Mouse (Mus musculus) neural tube, embryonic 15.5 days (tissue): ENCODE data around the gene C1qtnf2. TPM values are rescaled to one million over a fixed set of nuclear protein-coding genes. Genes with fewer than 3 reads are reported as not detected.
A peak's percentile ranks its signal among the peaks of the same experiment; 100 is the strongest.

Experiments used
- ATAC-seq: fragments of 200-750 bp; cut with Nextera tagmentation; 2 replicates; pipeline ENCODE4 v1.8.0; 2017; ENCODE audit warnings: mild to moderate bottlenecking, moderate TSS enrichment, moderate library complexity; ENCODE audit not compliant: low FRiP score
- H3K27ac ChIP-seq: fragments of 300-500 bp; sonication (generic); replicated peaks from 2 replicates; pipeline ENCODE4 v1.5.1; 2015; ENCODE audit warnings: mild to moderate bottlenecking, inconsistent platforms
- H3K27me3 ChIP-seq: fragments of 300-500 bp; sonication (generic); replicated peaks from 2 replicates; pipeline ENCODE4 v1.6.1; 2015; ENCODE audit warnings: inconsistent platforms
- H3K36me3 ChIP-seq: fragments of 300-500 bp; sonication (generic); 2 replicates; pipeline ENCODE4 v1.6.1; 2015; ENCODE audit warnings: inconsistent platforms
- H3K4me1 ChIP-seq: fragments of 300-500 bp; sonication (generic); 2 replicates; pipeline ENCODE4 v1.6.1; 2015; ENCODE audit warnings: inconsistent platforms
- H3K4me2 ChIP-seq: fragments of 300-500 bp; sonication (generic); 2 replicates; pipeline ENCODE4 v1.6.1; 2015; ENCODE audit warnings: inconsistent platforms, mild to moderate bottlenecking, moderate library complexity
- H3K4me3 ChIP-seq: fragments of 300-500 bp; sonication (generic); replicated peaks from 2 replicates; pipeline ENCODE4 v1.5.1; 2015; ENCODE audit warnings: mild to moderate bottlenecking, inconsistent platforms
- H3K9ac ChIP-seq: fragments of 300-500 bp; sonication (generic); replicated peaks from 2 replicates; pipeline ENCODE4 v1.6.1; 2015; ENCODE audit warnings: mild to moderate bottlenecking, inconsistent platforms
- H3K9me3 ChIP-seq: fragments of 300-500 bp; sonication (generic); replicated peaks from 2 replicates; pipeline ENCODE4 v1.6.1; 2016; ENCODE audit warnings: inconsistent platforms
- WGBS: fragments of 180-500 bp; shearing (Covaris S2); methylation state at CpG from one replicate; pipeline ENCODE4 v1.1.7; 2015; ENCODE audit warnings: mixed read lengths; 5-methylcytosine and 5-hydroxymethylcytosine counted together
- polyA plus RNA-seq: library from polyadenylated mRNA; unstranded; fragments of >200 nt; fragmentation: Nextera tagmentation; extraction: Ambion mirVana; gene quantifications from 2 replicates; pipeline ENCODE4 v1.2.1, GENCODE M21; 2015

C1qtnf2 gene
- polyA plus RNA-seq, 1 experiment from 2014 or later = 12.6 TPM

DNA sequence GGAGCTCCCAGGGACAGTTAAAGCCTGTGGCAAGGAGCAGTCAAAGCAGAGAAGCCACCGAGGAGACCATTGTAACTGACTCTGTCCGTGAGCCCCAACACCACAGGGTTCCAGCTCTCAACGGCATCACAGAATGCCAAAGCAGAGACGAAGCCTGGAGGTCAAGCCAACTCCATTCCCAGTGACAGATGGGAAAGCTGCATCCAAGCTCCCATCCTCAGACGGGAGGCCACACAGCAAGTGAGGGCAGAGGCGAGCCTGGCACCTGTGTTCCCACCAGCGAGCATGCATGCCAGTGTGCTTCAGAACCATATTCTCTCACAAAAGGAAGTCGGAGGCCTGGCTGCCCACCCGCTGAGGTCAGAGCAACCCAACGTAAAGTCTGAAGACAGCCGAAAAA is 43.6 kb downstream of the C1qtnf2 start:
- Histone ChIP-seq H3K9ac (no peak overlapping the region), H3K9me3 (no peaks in the 10 kb centered on the region), H3K4me3 (no peak overlapping the region), H3K36me3 (no peaks in the 10 kb centered on the region), H3K27me3 (no peaks in the 10 kb centered on the region), H3K4me1 (no peaks in the 10 kb centered on the region), H3K27ac (no peak overlapping the region), H3K4me2 (no peak overlapping the region)
- 71% methylated on average over 11 of the region's 11 CpGs for WGBS
- ATAC-seq = no peak

DNA sequence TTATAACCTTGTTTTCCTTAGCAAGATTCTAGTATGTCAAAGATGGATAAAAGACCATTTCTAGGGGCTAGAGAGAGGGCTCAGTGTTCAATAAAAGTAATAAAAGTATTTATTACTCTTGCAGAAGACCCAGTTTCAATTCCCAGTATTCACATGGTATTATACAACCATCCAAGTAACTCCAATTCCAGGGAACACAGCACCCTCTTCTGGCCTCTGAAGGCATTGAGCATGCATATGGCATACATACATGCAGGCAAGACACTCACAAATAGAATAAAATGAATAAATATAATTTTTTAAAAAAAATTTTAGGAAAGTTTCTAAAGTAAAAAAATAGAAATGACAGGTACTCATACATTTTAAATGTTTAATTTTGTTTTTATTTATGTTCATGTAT is 44.0 kb downstream of the C1qtnf2 start:
- ATAC-seq = no peak
- Histone ChIP-seq H3K27me3 (no peaks in the 10 kb centered on the region), H3K9ac (no peak overlapping the region), H3K4me2 (no peak overlapping the region), H3K4me1 (no peaks in the 10 kb centered on the region), H3K4me3 (no peak overlapping the region), H3K27ac (no peak overlapping the region), H3K9me3 (no peaks in the 10 kb centered on the region), H3K36me3 (no peaks in the 10 kb centered on the region)

DNA sequence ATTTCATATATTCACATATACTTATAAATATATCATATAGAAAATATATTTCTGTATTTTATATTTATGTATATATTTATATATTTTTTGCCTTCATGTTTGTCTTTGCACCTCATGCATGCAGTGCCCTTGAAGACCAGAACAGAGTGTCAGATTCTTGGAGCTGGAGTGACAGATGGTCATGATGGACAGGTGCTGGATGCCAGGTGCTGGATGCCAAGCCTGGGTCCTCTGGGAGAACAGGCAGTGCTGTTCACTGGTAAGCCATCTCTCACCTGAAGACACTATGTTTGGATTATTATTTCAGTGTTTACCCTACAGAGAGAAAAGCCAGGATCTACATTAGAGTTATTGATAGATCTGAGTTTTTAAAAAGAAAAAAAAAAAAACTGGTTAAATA is 44.7 kb downstream of the C1qtnf2 start:
- no peak for ATAC-seq

DNA sequence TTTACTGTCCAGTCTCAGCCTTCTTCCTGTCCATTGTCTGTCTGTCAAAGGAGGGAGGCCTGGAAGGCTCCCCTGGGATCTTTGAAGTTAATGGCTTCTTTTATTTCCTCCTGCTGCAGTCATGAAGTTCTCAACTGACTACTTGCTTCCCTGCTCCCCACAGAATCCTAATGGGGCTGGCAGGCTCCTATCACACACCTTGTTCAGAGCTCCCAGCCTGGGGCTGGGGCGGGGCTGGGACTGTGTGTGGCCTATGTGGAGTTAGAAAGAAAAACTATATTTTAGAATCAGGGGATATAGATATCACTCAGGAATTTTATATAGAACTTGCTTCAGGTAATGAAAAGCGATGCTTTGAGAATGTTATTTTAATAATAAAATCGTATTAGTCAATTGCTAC is 46.4 kb downstream of the C1qtnf2 start:
- WGBS = 74% methylated on average over 3 of the region's 3 CpGs
- Histone ChIP-seq H3K9ac (no peak overlapping the region), H3K27ac (no peak overlapping the region), H3K36me3 (no peaks in the 10 kb centered on the region), H3K4me2 (no peak overlapping the region), H3K4me1 (peaks cover 4% of the 10 kb centered on the region; the same call in 1 of the 2 replicates), H3K4me3 (no peak overlapping the region), H3K27me3 (no peaks in the 10 kb centered on the region), H3K9me3 (no peaks in the 10 kb centered on the region)
- no peak for ATAC-seq

More for the DNA sequence above, 44.7 kb downstream of the C1qtnf2 start:
- H3K27ac ChIP-seq = no peak overlapping the region
- no peak overlapping the region for H3K9ac ChIP-seq
- H3K4me2 ChIP-seq = no peak overlapping the region
- H3K4me3 ChIP-seq = no peak overlapping the region
- no peaks in the 10 kb centered on the region for H3K4me1 ChIP-seq
- H3K9me3 ChIP-seq = no peaks in the 10 kb centered on the region
- H3K27me3 ChIP-seq = no peaks in the 10 kb centered on the region
- H3K36me3 ChIP-seq = no peaks in the 10 kb centered on the region

DNA sequence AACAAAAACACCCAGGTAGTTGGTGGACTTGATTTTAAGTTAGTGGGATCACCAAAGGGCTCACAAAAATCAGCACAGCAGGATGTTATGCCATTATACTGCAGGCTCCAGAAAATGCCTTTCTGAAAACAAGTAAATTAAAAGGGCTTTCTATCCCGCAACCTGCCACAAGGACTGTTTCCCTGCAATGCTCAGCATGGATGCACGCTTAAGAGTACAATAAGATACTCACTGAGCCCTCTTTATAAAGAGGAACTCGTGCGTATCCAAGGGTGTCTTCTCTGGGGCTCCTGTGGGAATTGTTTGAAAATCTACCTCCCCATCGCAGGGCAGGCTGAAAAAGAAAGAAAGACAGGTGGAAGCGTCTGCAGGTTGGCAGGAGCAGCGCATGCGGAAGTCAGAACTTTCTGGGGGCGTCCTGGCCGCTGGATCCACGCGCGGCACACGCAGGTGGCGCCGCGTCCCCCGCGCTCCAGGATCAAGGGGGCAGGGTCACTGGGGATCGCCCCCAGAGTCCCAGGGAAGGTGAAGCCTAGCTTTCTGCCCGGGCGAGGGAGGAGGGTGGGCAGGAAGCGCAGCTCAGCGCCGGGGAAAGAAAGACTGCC is 54.1 kb downstream of the C1qtnf2 start:
- Histone ChIP-seq H3K4me1 (peaks cover 31% of the 10 kb centered on the region), H3K9ac (peak overlapping the region; percentile 67), H3K4me2 (peak overlapping the region; percentile 93), H3K36me3 (no peaks in the 10 kb centered on the region), H3K4me3 (peak overlapping the region; percentile 90), H3K9me3 (no peaks in the 10 kb centered on the region), H3K27me3 (no peaks in the 10 kb centered on the region), H3K27ac (peak overlapping the region; percentile 85)
- 1% methylated on average over 23 of the region's 25 CpGs for WGBS
- ATAC-seq = peak; percentile 50

DNA sequence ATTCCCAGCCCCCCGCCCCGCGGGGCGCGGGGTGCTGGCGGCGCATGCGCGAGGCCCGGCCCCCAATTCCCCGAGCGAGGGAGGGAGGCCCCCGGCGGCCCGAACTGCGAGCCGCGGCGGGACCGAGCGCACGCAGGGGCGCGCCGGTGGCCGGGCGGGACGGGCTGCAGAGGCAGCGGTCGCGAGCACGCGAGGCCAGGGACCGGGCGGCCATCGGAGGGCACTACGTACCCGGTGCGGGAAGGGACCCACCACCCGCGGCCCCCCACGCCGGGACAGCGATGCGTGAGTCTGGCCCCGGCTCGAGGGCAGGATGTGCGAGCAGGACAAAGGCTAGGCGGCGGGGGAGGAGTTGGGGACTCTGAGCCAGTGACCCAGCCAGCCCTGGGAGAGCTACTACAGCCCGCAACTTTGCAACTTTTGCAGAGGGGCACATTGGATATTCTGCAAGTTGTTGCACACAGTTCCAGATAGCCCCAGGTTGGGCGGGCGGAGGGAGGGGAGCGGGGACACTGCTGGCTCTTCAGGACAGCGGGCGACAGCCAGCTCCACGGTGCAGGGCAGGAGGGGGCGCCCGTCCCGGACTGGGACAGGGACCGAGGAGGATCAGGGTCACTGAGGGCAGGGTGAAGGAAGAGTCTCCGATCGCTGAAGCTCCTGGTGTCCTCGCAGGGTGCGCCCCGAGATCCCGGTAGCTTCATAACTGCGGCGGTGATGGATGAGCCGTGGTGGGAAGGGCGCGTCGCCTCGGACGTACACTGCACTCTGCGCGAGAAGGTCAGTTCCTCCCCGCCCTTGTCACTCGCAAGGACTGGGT is 54.8 kb downstream of the C1qtnf2 start, which contains the start of gene Ccnjl:
Gene Ccnjl (plus strand): TSS at position 102 of the 817 bp plus-strand sequence.
- peak within 1 kb of the TSS; percentile 93 for H3K4me2 ChIP-seq
- peak within 1 kb of the TSS; percentile 85 for H3K27ac ChIP-seq
- ATAC-seq = peak; percentile 81
- peaks cover 31% of the 10 kb centered on the region for H3K4me1 ChIP-seq
- no peaks in the 10 kb centered on the region for H3K27me3 ChIP-seq
- under 1% methylated on average over 77 of the region's 79 CpGs for WGBS
- no peaks in the 10 kb centered on the region for H3K36me3 ChIP-seq
- no peaks in the 10 kb centered on the region for H3K9me3 ChIP-seq
- H3K9ac ChIP-seq = peak within 1 kb of the TSS; percentile 67
- peak within 1 kb of the TSS; percentile 90 for H3K4me3 ChIP-seq

DNA sequence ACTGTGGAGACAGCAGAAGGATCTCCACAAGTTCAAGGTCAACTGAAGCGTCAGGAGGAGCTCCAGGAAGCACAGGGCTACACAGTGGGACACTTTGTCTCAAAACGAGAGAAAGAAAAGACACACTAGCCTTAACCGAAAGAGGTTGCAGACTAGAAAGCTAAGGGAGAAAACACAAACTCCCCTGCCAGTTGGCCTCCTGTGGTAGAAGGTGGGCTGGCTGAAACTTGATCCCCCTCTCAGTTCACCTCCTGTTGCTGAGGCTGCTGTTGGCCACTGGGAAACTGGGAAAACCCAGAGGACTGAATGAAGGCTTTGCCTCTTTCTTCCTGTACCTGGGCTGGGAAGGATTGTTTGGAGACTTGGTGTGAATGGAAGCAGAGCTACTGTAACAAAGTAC is 56.0 kb downstream of the C1qtnf2 start:
- H3K9ac ChIP-seq = no peak overlapping the region
- ATAC-seq = no peak

DNA sequence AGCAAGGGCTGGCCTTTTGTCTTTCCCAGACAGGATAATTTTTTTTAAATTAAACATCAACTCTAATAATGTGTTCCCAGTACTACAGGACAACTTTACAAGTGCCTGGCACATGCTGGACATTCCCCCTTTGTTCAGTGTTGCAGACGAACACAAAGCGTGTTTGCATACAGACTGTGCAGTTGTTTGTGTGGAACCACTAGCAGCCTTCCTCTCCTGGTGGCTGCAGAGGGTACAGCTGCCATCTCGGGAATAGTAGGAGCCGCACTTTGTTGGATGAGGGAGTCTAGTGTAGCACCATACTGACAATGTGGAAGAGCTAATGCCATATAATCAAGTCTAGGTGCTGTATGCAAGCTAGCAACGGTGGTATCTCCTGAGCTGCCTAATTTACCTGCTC is 57.5 kb downstream of the C1qtnf2 start:
- no peak for ATAC-seq
- Histone ChIP-seq H3K27ac (peak overlapping the region; percentile 33; the same call in 1 of the 2 replicates), H3K9me3 (no peaks in the 10 kb centered on the region), H3K4me1 (peaks cover 26% of the 10 kb centered on the region), H3K4me3 (no peak overlapping the region), H3K9ac (no peak overlapping the region), H3K36me3 (no peaks in the 10 kb centered on the region), H3K27me3 (no peaks in the 10 kb centered on the region), H3K4me2 (no peak overlapping the region)
- 41% methylated on average over 5 of the region's 5 CpGs for whole genome bisulfite sequencing

More for the DNA sequence above, 56.0 kb downstream of the C1qtnf2 start:
- H3K4me3 ChIP-seq = peak overlapping the region; percentile 5
- H3K4me1 ChIP-seq = peaks cover 31% of the 10 kb centered on the region
- H3K27me3 ChIP-seq = no peaks in the 10 kb centered on the region
- no peak overlapping the region for H3K27ac ChIP-seq
- H3K36me3 ChIP-seq = no peaks in the 10 kb centered on the region
- no peaks in the 10 kb centered on the region for H3K9me3 ChIP-seq
- H3K4me2 ChIP-seq = peak overlapping the region; percentile 93
- 18% methylated on average over 3 of the region's 3 CpGs for WGBS

DNA sequence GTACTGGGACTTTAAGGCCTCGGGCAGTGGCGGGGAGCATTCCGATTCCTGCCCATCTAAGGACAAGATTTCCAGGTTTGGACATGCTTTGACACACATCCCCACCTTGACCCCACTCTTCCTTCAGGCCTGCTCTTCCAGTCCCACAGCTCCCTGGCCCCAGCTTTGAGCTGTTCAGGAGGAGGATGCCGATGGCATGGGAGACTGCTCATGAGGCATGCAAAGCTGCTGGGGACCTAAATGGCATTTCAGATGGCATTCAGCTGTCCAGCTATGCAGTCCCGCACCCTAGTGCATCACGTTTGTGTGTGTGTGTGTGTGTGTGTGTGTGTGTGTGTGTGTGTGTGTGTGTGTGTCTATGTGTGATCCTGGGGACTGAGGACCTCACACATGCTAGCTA is 63.0 kb downstream of the C1qtnf2 start:
- Histone ChIP-seq H3K4me2 (no peak overlapping the region), H3K9me3 (no peaks in the 10 kb centered on the region)

DNA sequence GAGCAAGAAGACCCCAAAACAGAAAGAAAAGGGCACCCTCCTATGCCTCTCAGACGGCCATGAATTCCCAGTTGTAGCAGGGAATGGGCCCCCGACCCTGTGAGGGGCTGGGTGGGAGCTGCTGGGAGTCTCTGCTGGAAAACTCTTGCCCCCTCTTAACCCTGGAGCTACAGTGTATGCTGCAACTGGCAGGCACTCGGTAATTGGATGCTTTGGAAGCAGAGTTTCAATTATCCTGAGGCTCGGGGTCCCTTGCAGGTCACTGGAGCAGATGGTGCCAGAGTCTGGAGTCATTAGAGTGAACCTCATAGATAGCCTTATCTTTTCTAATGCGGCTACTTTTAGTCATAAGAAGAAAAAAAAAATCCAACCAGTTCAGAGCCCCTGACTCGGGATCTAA is 65.8 kb downstream of the C1qtnf2 start:
- peaks cover 10% of the 10 kb centered on the region for H3K4me1 ChIP-seq
- 15% methylated on average over 6 of the region's 6 CpGs for WGBS
- no peak overlapping the region for H3K27ac ChIP-seq
- H3K4me3 ChIP-seq = no peak overlapping the region
- peak; percentile 25; the same call in 1 of the 2 replicates for ATAC-seq
- no peaks in the 10 kb centered on the region for H3K27me3 ChIP-seq
- H3K4me2 ChIP-seq = 0 out of 2 replicates have a peak overlapping the region, but pooled peaks have one; percentile 9
- H3K9ac ChIP-seq = no peak overlapping the region
- no peaks in the 10 kb centered on the region for H3K36me3 ChIP-seq
- no peaks in the 10 kb centered on the region for H3K9me3 ChIP-seq

More for the DNA sequence above, 63.0 kb downstream of the C1qtnf2 start:
- peaks cover 10% of the 10 kb centered on the region for H3K4me1 ChIP-seq
- H3K9ac ChIP-seq = no peak overlapping the region
- no peak overlapping the region for H3K27ac ChIP-seq
- WGBS = 88% methylated on average over 6 of the region's 6 CpGs
- no peak overlapping the region for H3K4me3 ChIP-seq
- no peaks in the 10 kb centered on the region for H3K27me3 ChIP-seq
- ATAC-seq = no peak
- H3K36me3 ChIP-seq = no peaks in the 10 kb centered on the region
